Mouse (Mus musculus): ENCODE results near the gene Cavin3. TPM values are rescaled to one million over a fixed set of nuclear protein-coding genes. Genes with fewer than 3 reads are reported as not detected.
"Not testable (repeated sequence)": the region's sequence is repeated elsewhere in the genome, so short reads cannot be mapped to it uniquely, and the experiment has no call there.

The Cavin3 gene
- polyA plus RNA-seq, 1 experiment from 2014 or later = 29.2 TPM

- WGBS = 87% methylated on average over 8 of the region's 8 CpGs
- Histone ChIP-seq H3K4me1 (peaks cover 22% of the 10 kb centered on the region), H3K4me2 (replicated peaks) (no peak overlapping the region), H3K9me3 (no peaks in the 10 kb centered on the region), H3K36me3 (no peaks in the 10 kb centered on the region), H3K4me3 (no peak overlapping the region), H3K27me3 (replicated peaks) (peaks cover 6% of the 10 kb centered on the region; the same call in 1 of the 2 replicates), H3K9ac (no peak overlapping the region), H3K27ac (no peak overlapping the region)
- ATAC-seq (ENCODE audit: low FRiP score, low read depth) = no peak
These were observed 3.8 kb downstream of the Cavin3 start for GRCm38 (mm10) chr7:105478344-105478743.

- no peak for ATAC-seq (ENCODE audit: low FRiP score, low read depth)
- Histone ChIP-seq H3K9ac (no peak overlapping the region), H3K9me3 (no peaks in the 10 kb centered on the region), H3K27ac (no peak overlapping the region), H3K4me1 (peaks cover 22% of the 10 kb centered on the region), H3K4me2 (replicated peaks) (no peak overlapping the region), H3K4me3 (no peak overlapping the region), H3K27me3 (replicated peaks) (peaks cover 6% of the 10 kb centered on the region; the same call in 1 of the 2 replicates), H3K36me3 (no peaks in the 10 kb centered on the region)
- 59% methylated on average over 3 of the region's 3 CpGs for WGBS
These were observed 4.3 kb downstream of the Cavin3 start for GRCm38 (mm10) chr7:105477841-105478240.

- ATAC-seq (ENCODE audit: low FRiP score, low read depth) = no peak
- Histone ChIP-seq H3K9ac (no peak overlapping the region), H3K27ac (no peak overlapping the region), H3K27me3 (replicated peaks) (peaks cover 6% of the 10 kb centered on the region; the same call in 1 of the 2 replicates), H3K4me3 (no peak overlapping the region), H3K9me3 (no peaks in the 10 kb centered on the region), H3K4me2 (replicated peaks) (no peak overlapping the region), H3K36me3 (no peaks in the 10 kb centered on the region), H3K4me1 (peaks cover 22% of the 10 kb centered on the region)
- WGBS = 98% methylated on average over 1 of the region's 1 CpGs
These were observed 4.7 kb downstream of the Cavin3 start for GRCm38 (mm10) chr7:105477433-105477700.

GRCm38 (mm10) chr7:105476683-105477432 is 5.2 kb downstream of the Cavin3 start:
- H3K4me2 ChIP-seq (replicated peaks) = no peak overlapping the region
- peaks cover 6% of the 10 kb centered on the region; the same call in 1 of the 2 replicates for H3K27me3 ChIP-seq (replicated peaks)
- H3K27ac ChIP-seq = no peak overlapping the region
- peaks cover 17% of the 10 kb centered on the region for H3K4me1 ChIP-seq
- ATAC-seq (ENCODE audit: low FRiP score, low read depth) = no peak
- no peak overlapping the region for H3K9ac ChIP-seq
- H3K9me3 ChIP-seq = no peaks in the 10 kb centered on the region
- no peaks in the 10 kb centered on the region for H3K36me3 ChIP-seq
- H3K4me3 ChIP-seq = no peak overlapping the region
- WGBS = 85% methylated on average over 10 of the region's 10 CpGs

GRCm38 (mm10) chr7:105475396-105475949 is 6.6 kb downstream of the Cavin3 start:
- Histone ChIP-seq H3K27ac (no peak overlapping the region), H3K9me3 (no peaks in the 10 kb centered on the region), H3K9ac (no peak overlapping the region), H3K27me3 (replicated peaks) (no peaks in the 10 kb centered on the region), H3K4me1 (peaks cover 4% of the 10 kb centered on the region; the same call in 1 of the 2 replicates), H3K36me3 (no peaks in the 10 kb centered on the region), H3K4me2 (replicated peaks) (no peak overlapping the region), H3K4me3 (no peak overlapping the region)
- no peak for ATAC-seq (ENCODE audit: low FRiP score, low read depth)
- WGBS = 80% methylated on average over 7 of the region's 7 CpGs

GRCm38 (mm10) chr7:105474771-105475315 is 7.3 kb downstream of the Cavin3 start:
- ATAC-seq (ENCODE audit: low FRiP score, low read depth) = no peak
- no peaks in the 10 kb centered on the region for H3K9me3 ChIP-seq
- no peak overlapping the region for H3K9ac ChIP-seq
- no peak overlapping the region for H3K4me2 ChIP-seq (replicated peaks)
- H3K36me3 ChIP-seq = no peaks in the 10 kb centered on the region
- H3K4me3 ChIP-seq = no peak overlapping the region
- H3K4me1 ChIP-seq = 0 out of 2 replicates have a peak, but pooled peaks cover 4% of the 10 kb centered on the region
- H3K27me3 ChIP-seq (replicated peaks) = no peaks in the 10 kb centered on the region
- 75% methylated on average over 4 of the region's 4 CpGs for WGBS
- no peak overlapping the region for H3K27ac ChIP-seq

GRCm38 (mm10) chr7:105472607-105473006 is 9.5 kb downstream of the Cavin3 start:
- Histone ChIP-seq H3K36me3 (no peaks in the 10 kb centered on the region), H3K4me1 (no peaks in the 10 kb centered on the region), H3K27ac (no peak overlapping the region), H3K27me3 (replicated peaks) (no peaks in the 10 kb centered on the region), H3K4me3 (no peak overlapping the region), H3K9me3 (no peaks in the 10 kb centered on the region), H3K9ac (no peak overlapping the region), H3K4me2 (replicated peaks) (no peak overlapping the region)
- WGBS = 56% methylated on average over 1 of the region's 1 CpGs
- ATAC-seq (ENCODE audit: low FRiP score, low read depth) = no peak

GRCm38 (mm10) chr7:105465505-105465904 is 16.6 kb downstream of the Cavin3 start:
- not testable (repeated sequence) for H3K9me3 ChIP-seq; H3K4me2 ChIP-seq (replicated peaks); H3K4me3 ChIP-seq; H3K36me3 ChIP-seq; H3K4me1 ChIP-seq; H3K9ac ChIP-seq; H3K27me3 ChIP-seq (replicated peaks); ATAC-seq (ENCODE audit: low FRiP score, low read depth); H3K27ac ChIP-seq
- 88% methylated on average over 5 of the region's 5 CpGs for WGBS

GRCm38 (mm10) chr7:105458546-105458945 is 23.6 kb downstream of the Cavin3 start:
- H3K4me1 ChIP-seq = no peaks in the 10 kb centered on the region
- no peak overlapping the region for H3K4me3 ChIP-seq

GRCm38 (mm10) chr7:105453345-105453744 is 28.8 kb downstream of the Cavin3 start:
- 84% methylated on average over 4 of the region's 4 CpGs for WGBS
- H3K27ac ChIP-seq; H3K36me3 ChIP-seq; H3K9me3 ChIP-seq; H3K4me2 ChIP-seq (replicated peaks); H3K4me1 ChIP-seq; ATAC-seq (ENCODE audit: low FRiP score, low read depth); H3K4me3 ChIP-seq; H3K27me3 ChIP-seq (replicated peaks); H3K9ac ChIP-seq: not testable (repeated sequence)

More at GRCm38 (mm10) chr7:105458546-105458945, 23.6 kb downstream of the Cavin3 start:
- ATAC-seq (ENCODE audit: low FRiP score, low read depth) = no peak
- H3K4me2 ChIP-seq (replicated peaks) = no peak overlapping the region
- H3K27me3 ChIP-seq (replicated peaks) = no peaks in the 10 kb centered on the region
- no peak overlapping the region for H3K9ac ChIP-seq
- H3K36me3 ChIP-seq = no peaks in the 10 kb centered on the region
- no peaks in the 10 kb centered on the region for H3K9me3 ChIP-seq
- no peak overlapping the region for H3K27ac ChIP-seq

GRCm38 (mm10) chr7:105445076-105445475 is 37.0 kb downstream of the Cavin3 start:
- Histone ChIP-seq H3K9ac (no peak overlapping the region), H3K4me2 (replicated peaks) (no peak overlapping the region), H3K4me1 (no peaks in the 10 kb centered on the region), H3K27ac (no peak overlapping the region), H3K4me3 (no peak overlapping the region), H3K9me3 (no peaks in the 10 kb centered on the region), H3K36me3 (no peaks in the 10 kb centered on the region), H3K27me3 (replicated peaks) (no peaks in the 10 kb centered on the region)
- WGBS = 83% methylated on average over 3 of the region's 3 CpGs
- ATAC-seq (ENCODE audit: low FRiP score, low read depth) = no peak

- ATAC-seq (ENCODE audit: low FRiP score, low read depth) = no peak
- H3K9me3 ChIP-seq = no peaks in the 10 kb centered on the region
- H3K4me3 ChIP-seq = no peak overlapping the region
- H3K4me2 ChIP-seq (replicated peaks) = no peak overlapping the region
- no peak overlapping the region for H3K27ac ChIP-seq
- H3K4me1 ChIP-seq = no peaks in the 10 kb centered on the region
- no peaks in the 10 kb centered on the region for H3K36me3 ChIP-seq
- no peak overlapping the region for H3K9ac ChIP-seq
- H3K27me3 ChIP-seq (replicated peaks) = no peaks in the 10 kb centered on the region
- WGBS = 74% methylated on average over 4 of the region's 4 CpGs
These were observed 40.7 kb downstream of the Cavin3 start for GRCm38 (mm10) chr7:105441426-105441825.
